Mouse (Mus musculus): ENCODE results near the gene Bbx. TPM values are rescaled to one million over a fixed set of nuclear protein-coding genes. Genes with fewer than 3 reads are reported as not detected.

Gene Bbx
- polyA plus RNA-seq, 2 experiments = 13.4 to 30.9 TPM

- Histone ChIP-seq H3K36me3 (ENCODE audit: control insufficient read depth, insufficient read depth, low read length) (no peaks in the 10 kb centered on the region; the same call in 1 of the 2 replicates), H3K4me3 (replicated peaks; ENCODE audit: low read length) (peak overlapping the region; percentile 90), H3K9ac (ENCODE audit: low read depth, low read length, severe bottlenecking) (peak overlapping the region; percentile 92), H3K4me2 (replicated peaks; ENCODE audit: low read depth, low read length, severe bottlenecking) (peak overlapping the region; percentile 99), H3K4me1 (ENCODE audit: control insufficient read depth, insufficient read depth, low read length) (peaks cover 5% of the 10 kb centered on the region; the same call in 1 of the 2 replicates), H3K27me3 (ENCODE audit: control insufficient read depth, insufficient read depth, low read length) (no peaks in the 10 kb centered on the region), H3K27ac (replicated peaks; ENCODE audit: low read depth, low read length) (peak overlapping the region; percentile 26; the same call in 1 of the 2 replicates), H3K9me3 (ENCODE audit: control insufficient read depth, low read length) (no peaks in the 10 kb centered on the region)
- ATAC-seq (ENCODE audit: low FRiP score, low read depth) (no peak), DNase-seq (ENCODE audit: low spot score) (peak; percentile 6)
- WGBS = under 1% methylated on average over 51 of the region's 69 CpGs
- no peak for TF ChIP-seq POLR2A (IDR thresholded peaks at IDR 0.05; ENCODE audit: borderline replicate concordance, extremely low read depth, insufficient read depth, insufficient read length)
These were observed 2.3 kb downstream of the Bbx start for GRCm38 (mm10) chr16:50429692-50430514.

DNA sequence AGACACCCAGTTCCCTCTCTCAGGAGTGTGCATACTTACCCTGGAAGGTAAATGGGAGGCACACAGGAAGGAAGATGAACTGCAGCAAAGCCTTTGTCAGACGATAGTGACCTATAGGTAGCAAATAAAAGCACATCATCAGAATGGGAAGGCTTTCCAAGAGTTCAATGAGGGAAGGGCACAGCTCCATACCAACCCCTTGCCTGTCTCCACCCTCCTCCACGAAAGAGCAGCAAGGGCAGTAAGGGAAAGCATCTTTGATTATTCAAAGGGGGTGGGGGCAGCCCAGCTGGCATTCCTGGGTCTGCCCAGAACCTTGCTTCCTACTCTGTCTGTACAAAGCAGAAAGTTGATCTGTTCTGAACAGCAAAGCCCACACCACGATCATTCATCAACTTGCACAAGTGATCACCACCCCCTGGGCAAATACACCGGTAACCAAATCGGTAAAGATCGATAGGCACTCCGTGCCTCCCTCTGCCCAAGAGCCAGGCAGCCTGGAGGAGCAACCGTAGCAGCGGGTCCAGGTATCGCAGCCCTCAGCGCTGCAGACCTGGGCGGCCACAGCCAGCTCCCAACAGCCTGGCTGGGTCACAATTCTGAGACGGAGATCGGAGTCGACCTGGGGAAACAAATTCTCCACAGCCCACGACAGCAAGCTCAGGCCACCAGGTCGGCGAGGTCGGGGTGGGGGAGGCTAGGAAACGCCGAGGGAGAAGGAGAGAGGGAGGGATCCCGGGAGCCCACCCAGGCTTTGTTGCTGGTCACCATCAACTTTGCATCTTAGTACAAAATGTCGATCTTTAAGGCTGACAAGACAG, 3.1 kb downstream of the Bbx start:
- Histone ChIP-seq H3K4me1 (ENCODE audit: control insufficient read depth, insufficient read depth, low read length) (peaks cover 5% of the 10 kb centered on the region; the same call in 1 of the 2 replicates), H3K9ac (ENCODE audit: low read depth, low read length, severe bottlenecking) (peak overlapping the region; percentile 92), H3K36me3 (ENCODE audit: control insufficient read depth, insufficient read depth, low read length) (no peaks in the 10 kb centered on the region; the same call in 1 of the 2 replicates), H3K9me3 (ENCODE audit: control insufficient read depth, low read length) (no peaks in the 10 kb centered on the region), H3K27ac (replicated peaks; ENCODE audit: low read depth, low read length) (0 out of 2 replicates have a peak overlapping the region, but pooled peaks have one; percentile 26), H3K4me2 (replicated peaks; ENCODE audit: low read depth, low read length, severe bottlenecking) (peak overlapping the region; percentile 99), H3K27me3 (ENCODE audit: control insufficient read depth, insufficient read depth, low read length) (no peaks in the 10 kb centered on the region), H3K4me3 (replicated peaks; ENCODE audit: low read length) (peak overlapping the region; percentile 90)
- DNase-seq (ENCODE audit: low spot score) = no peak
- whole genome bisulfite sequencing = 2% methylated on average over 23 of the region's 23 CpGs
- ATAC-seq (ENCODE audit: low FRiP score, low read depth) = no peak
- no peak for TF ChIP-seq POLR2A (IDR thresholded peaks at IDR 0.05; ENCODE audit: borderline replicate concordance, extremely low read depth, insufficient read depth, insufficient read length)

- no peak for TF ChIP-seq POLR2A (IDR thresholded peaks at IDR 0.05; ENCODE audit: borderline replicate concordance, extremely low read depth, insufficient read depth, insufficient read length)
- DNase-seq (ENCODE audit: low spot score) (no peak), ATAC-seq (ENCODE audit: low FRiP score, low read depth) (no peak)
- peaks cover 6% of the 10 kb centered on the region; the same call in 1 of the 2 replicates for H3K36me3 ChIP-seq (ENCODE audit: control insufficient read depth, insufficient read depth, low read length)
- H3K9ac ChIP-seq (ENCODE audit: low read depth, low read length, severe bottlenecking) = no peak overlapping the region
- no peak overlapping the region for H3K4me2 ChIP-seq (replicated peaks; ENCODE audit: low read depth, low read length, severe bottlenecking)
- no peak overlapping the region for H3K4me3 ChIP-seq (replicated peaks; ENCODE audit: low read length)
- no peaks in the 10 kb centered on the region for H3K9me3 ChIP-seq (ENCODE audit: control insufficient read depth, low read length)
- H3K27ac ChIP-seq (replicated peaks; ENCODE audit: low read depth, low read length) = no peak overlapping the region
- no peaks in the 10 kb centered on the region for H3K27me3 ChIP-seq (ENCODE audit: control insufficient read depth, insufficient read depth, low read length)
- WGBS = 6% methylated on average over 1 of the region's 1 CpGs
- no peaks in the 10 kb centered on the region for H3K4me1 ChIP-seq (ENCODE audit: control insufficient read depth, insufficient read depth, low read length)
These were observed 12.1 kb downstream of the Bbx start for GRCm38 (mm10) chr16:50420130-50420529.

- H3K4me3 ChIP-seq (replicated peaks; ENCODE audit: low read length) = no peak overlapping the region
- no peaks in the 10 kb centered on the region for H3K9me3 ChIP-seq (ENCODE audit: control insufficient read depth, low read length)
- H3K9ac ChIP-seq (ENCODE audit: low read depth, low read length, severe bottlenecking) = no peak overlapping the region
- no peak for ATAC-seq (ENCODE audit: low FRiP score, low read depth)
- no peaks in the 10 kb centered on the region for H3K27me3 ChIP-seq (ENCODE audit: control insufficient read depth, insufficient read depth, low read length)
- no peak overlapping the region for H3K27ac ChIP-seq (replicated peaks; ENCODE audit: low read depth, low read length)
- 78% methylated on average over 8 of the region's 8 CpGs for WGBS
- DNase-seq (ENCODE audit: low spot score) = no peak
- TF ChIP-seq POLR2A (IDR thresholded peaks at IDR 0.05; ENCODE audit: borderline replicate concordance, extremely low read depth, insufficient read depth, insufficient read length) = no peak
- no peak overlapping the region for H3K4me2 ChIP-seq (replicated peaks; ENCODE audit: low read depth, low read length, severe bottlenecking)
- no peaks in the 10 kb centered on the region for H3K4me1 ChIP-seq (ENCODE audit: control insufficient read depth, insufficient read depth, low read length)
- 0 out of 2 replicates have a peak, but pooled peaks cover 10% of the 10 kb centered on the region for H3K36me3 ChIP-seq (ENCODE audit: control insufficient read depth, insufficient read depth, low read length)
These were observed 16.8 kb downstream of the Bbx start for GRCm38 (mm10) chr16:50415406-50415805.

DNA sequence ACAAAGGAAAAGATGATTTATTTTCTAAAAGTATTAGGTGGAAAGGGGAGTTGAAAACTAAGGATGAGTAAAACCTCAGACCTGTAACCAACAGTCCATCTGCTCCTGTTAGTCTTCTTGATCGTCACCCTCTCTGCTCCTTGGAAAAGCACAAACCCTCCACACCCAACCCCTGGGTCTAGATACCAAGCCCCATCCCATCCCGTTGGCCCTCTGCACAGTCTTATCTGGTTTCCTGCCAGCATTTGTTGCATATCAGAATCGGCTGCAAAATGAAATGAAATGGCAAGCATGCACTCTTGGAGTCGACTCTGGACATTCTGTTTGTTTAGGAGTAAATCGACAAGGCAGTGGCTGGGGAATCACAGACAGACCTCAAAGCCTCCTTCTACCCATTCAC, 29.3 kb downstream of the Bbx start:
- ATAC-seq (ENCODE audit: low FRiP score, low read depth) (no peak), DNase-seq (ENCODE audit: low spot score) (no peak)
- H3K9me3 ChIP-seq (ENCODE audit: control insufficient read depth, low read length) = no peaks in the 10 kb centered on the region
- WGBS = 84% methylated on average over 5 of the region's 5 CpGs
- H3K4me1 ChIP-seq (ENCODE audit: control insufficient read depth, insufficient read depth, low read length) = 0 out of 2 replicates have a peak, but pooled peaks cover 4% of the 10 kb centered on the region
- H3K4me2 ChIP-seq (replicated peaks; ENCODE audit: low read depth, low read length, severe bottlenecking) = no peak overlapping the region
- H3K27me3 ChIP-seq (ENCODE audit: control insufficient read depth, insufficient read depth, low read length) = no peaks in the 10 kb centered on the region
- H3K36me3 ChIP-seq (ENCODE audit: control insufficient read depth, insufficient read depth, low read length) = 0 out of 2 replicates have a peak, but pooled peaks cover 5% of the 10 kb centered on the region
- no peak for TF ChIP-seq POLR2A (IDR thresholded peaks at IDR 0.05; ENCODE audit: borderline replicate concordance, extremely low read depth, insufficient read depth, insufficient read length)
- no peak overlapping the region for H3K27ac ChIP-seq (replicated peaks; ENCODE audit: low read depth, low read length)
- H3K9ac ChIP-seq (ENCODE audit: low read depth, low read length, severe bottlenecking) = no peak overlapping the region
- H3K4me3 ChIP-seq (replicated peaks; ENCODE audit: low read length) = no peak overlapping the region

All from limb, embryonic 14.5 days (tissue).